Mouse (Mus musculus): ENCODE results near the gene Lpcat2b.

Gene Lpcat2b

GRCm38 (mm10) chr5:107447977-107448376, 16.6 kb downstream of the Lpcat2b start:
- no peak for DNase-seq (ENCODE audit: low read depth in 1 of 2, low spot score in 2 of 2)

- no peak for DNase-seq (ENCODE audit: low read depth in 1 of 2, low spot score in 2 of 2)
These were observed 17.4 kb downstream of the Lpcat2b start for GRCm38 (mm10) chr5:107448784-107449183.

- no peak for DNase-seq (ENCODE audit: low read depth in 1 of 2, low spot score in 2 of 2)
These were observed 18.3 kb downstream of the Lpcat2b start for GRCm38 (mm10) chr5:107449620-107450019.

GRCm38 (mm10) chr5:107450299-107450698, 18.9 kb downstream of the Lpcat2b start:
- DNase-seq (ENCODE audit: low read depth in 1 of 2, low spot score in 2 of 2): no peak

- no peak for DNase-seq (ENCODE audit: low read depth in 1 of 2, low spot score in 2 of 2)
These were observed 31.1 kb downstream of the Lpcat2b start for GRCm38 (mm10) chr5:107462147-107463076.

- DNase-seq (ENCODE audit: low read depth in 1 of 2, low spot score in 2 of 2): no peak
These were observed 35.2 kb downstream of the Lpcat2b start for GRCm38 (mm10) chr5:107466501-107466900.

GRCm38 (mm10) chr5:107467098-107467497, 35.7 kb downstream of the Lpcat2b start:
- DNase-seq (ENCODE audit: low read depth in 1 of 2, low spot score in 2 of 2): no peak

- no peak for DNase-seq (ENCODE audit: low read depth in 1 of 2, low spot score in 2 of 2)
These were observed 39.4 kb downstream of the Lpcat2b start for GRCm38 (mm10) chr5:107470600-107471329.

GRCm38 (mm10) chr5:107480194-107480593, 48.8 kb downstream of the Lpcat2b start:
- no peak for DNase-seq (ENCODE audit: low read depth in 1 of 2, low spot score in 2 of 2)

All from monocyte, adult 2 months (primary cell).